Mouse (Mus musculus) heart, embryonic 16.5 days (tissue): Measurements from ENCODE around the gene Kif24. TPM values are rescaled to one million over a fixed set of nuclear protein-coding genes. Genes with fewer than 3 reads are reported as not detected.
A peak's percentile ranks its signal among the peaks of the same experiment; 100 is the strongest.

Experiments used
- ATAC-seq: fragments of 200-750 bp; cut with Nextera tagmentation; replicated peaks from 2 replicates; pipeline ENCODE4 v1.8.0; 2017; ENCODE audit warnings: moderate number of reproducible peaks; ENCODE audit not compliant: insufficient read depth, low FRiP score; ENCODE audit errors: extremely low read depth
- H3K27ac ChIP-seq: fragments of 300-500 bp; sonication (generic); 2 replicates; pipeline ENCODE4 v1.5.1; 2014; ENCODE audit warnings: mild to moderate bottlenecking, low read length, control low read depth, moderate library complexity
- H3K27me3 ChIP-seq: fragments of 300-500 bp; sonication (generic); 2 replicates; pipeline ENCODE4 v1.6.1; 2014; ENCODE audit warnings: low read length, mixed read lengths; ENCODE audit not compliant: control insufficient read depth, insufficient read depth
- H3K36me3 ChIP-seq: fragments of 300-500 bp; sonication (generic); 2 replicates; pipeline ENCODE4 v1.6.1; 2014; ENCODE audit not compliant: control insufficient read depth, insufficient read depth
- H3K4me1 ChIP-seq: fragments of 300-500 bp; sonication (generic); 2 replicates; pipeline ENCODE4 v1.6.1; 2014; ENCODE audit warnings: low read length, mixed read lengths; ENCODE audit not compliant: control insufficient read depth, insufficient read depth
- H3K4me2 ChIP-seq: fragments of 300-500 bp; sonication (generic); 2 replicates; pipeline ENCODE4 v1.6.1; 2014; ENCODE audit warnings: low read depth, mild to moderate bottlenecking, control low read depth, low read length
- H3K4me3 ChIP-seq: fragments of 300-500 bp; sonication (generic); 2 replicates; pipeline ENCODE4 v1.5.1; 2014; ENCODE audit warnings: mild to moderate bottlenecking, control low read depth, low read length
- H3K9ac ChIP-seq: fragments of 300-500 bp; sonication (generic); 2 replicates; pipeline ENCODE4 v1.6.1; 2014; ENCODE audit warnings: low read length, control low read depth
- H3K9me3 ChIP-seq: fragments of 300-500 bp; sonication (generic); replicated peaks from 2 replicates; pipeline ENCODE4 v1.6.1; 2016; ENCODE audit warnings: low read length; ENCODE audit not compliant: control insufficient read depth
- WGBS: fragments of 180-500 bp; shearing (Covaris S2); extraction: QIAGEN DNeasy Blood & Tissue Kit; methylation state at CpG from one replicate; pipeline ENCODE4 v1.1.7; 2014; 5-methylcytosine and 5-hydroxymethylcytosine counted together
- polyA plus RNA-seq: library from polyadenylated mRNA; unstranded; fragments of >200 nt; fragmentation: Nextera tagmentation; extraction: Ambion mirVana; gene quantifications from 2 replicates; pipeline ENCODE4 v1.2.1, GENCODE M21; 2015

Kif24 gene
- polyA plus RNA-seq, result 3.4 and 4.8 TPM in 2 replicates

GRCm38 (mm10) chr4:41464345-41465286, at the start of gene Kif24, which contains the start of gene Nudt2:
Kif24 (minus strand) TSS chr4:41464887.
Nudt2 (plus strand) TSS chr4:41465151.
- no peaks in the 10 kb centered on the region for H3K9me3 ChIP-seq
- H3K27ac ChIP-seq, result peak within 1 kb of the TSS; percentile 54; the same call in 1 of the 2 replicates
- peak; percentile 98 for ATAC-seq
- peaks cover 15% of the 10 kb centered on the region for H3K4me1 ChIP-seq
- H3K4me2 ChIP-seq, result peak within 1 kb of the TSS; percentile 80
- peak within 1 kb of the TSS; percentile 86 for H3K4me3 ChIP-seq
- peak within 1 kb of the TSS; percentile 83 for H3K9ac ChIP-seq
- under 1% methylated on average over 70 of the region's 70 CpGs for whole genome bisulfite sequencing
- H3K27me3 ChIP-seq, result no peaks in the 10 kb centered on the region
- H3K36me3 ChIP-seq, result no peaks in the 10 kb centered on the region

GRCm38 (mm10) chr4:41513714-41514113, 49.0 kb upstream of the Kif24 start:
- H3K4me2 ChIP-seq, result no peak overlapping the region
- H3K9ac ChIP-seq, result no peak overlapping the region
- no peaks in the 10 kb centered on the region for H3K36me3 ChIP-seq
- H3K4me3 ChIP-seq, result no peak overlapping the region
- peaks cover 9% of the 10 kb centered on the region for H3K27me3 ChIP-seq
- ATAC-seq, result no peak
- no peak overlapping the region for H3K27ac ChIP-seq
- WGBS, result 18% methylated on average over 8 of the region's 8 CpGs
- H3K9me3 ChIP-seq, result no peaks in the 10 kb centered on the region
- no peaks in the 10 kb centered on the region for H3K4me1 ChIP-seq

DNA sequence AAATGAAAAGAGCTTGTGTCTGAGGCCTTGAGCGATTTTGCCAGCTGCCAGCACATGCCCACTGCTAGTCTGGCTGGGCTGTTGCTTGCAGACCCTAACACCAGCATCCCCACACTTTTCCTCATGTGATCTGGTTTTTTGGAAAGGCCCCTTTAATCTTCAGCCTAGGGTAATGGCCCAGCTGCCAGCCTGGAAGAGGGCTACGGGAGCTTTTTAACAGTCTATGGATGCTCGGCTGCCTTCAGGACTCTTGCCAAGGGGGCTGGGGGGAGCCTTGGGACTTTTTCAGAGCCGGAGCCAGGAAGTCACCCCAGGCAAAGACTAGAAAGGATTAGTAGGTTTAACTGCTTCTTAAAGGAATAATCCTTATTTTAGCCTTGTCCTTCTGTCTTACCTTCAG, 48.6 kb upstream of the Kif24 start:
- 40% methylated on average over 4 of the region's 4 CpGs for WGBS
- ATAC-seq, result no peak
- H3K27me3 ChIP-seq, result peaks cover 13% of the 10 kb centered on the region

GRCm38 (mm10) chr4:41507998-41508397, 43.3 kb upstream of the Kif24 start:
- Histone ChIP-seq H3K4me3 (no peak overlapping the region), H3K27me3 (peaks cover 16% of the 10 kb centered on the region), H3K9ac (no peak overlapping the region), H3K9me3 (no peaks in the 10 kb centered on the region), H3K4me1 (peaks cover 4% of the 10 kb centered on the region; the same call in 1 of the 2 replicates), H3K4me2 (no peak overlapping the region), H3K36me3 (no peaks in the 10 kb centered on the region), H3K27ac (no peak overlapping the region)
- WGBS, result 46% methylated on average over 7 of the region's 7 CpGs
- no peak for ATAC-seq

More for the DNA sequence above, 48.6 kb upstream of the Kif24 start:
- Histone ChIP-seq H3K36me3 (no peaks in the 10 kb centered on the region), H3K27ac (no peak overlapping the region), H3K9me3 (no peaks in the 10 kb centered on the region), H3K4me2 (no peak overlapping the region), H3K4me1 (no peaks in the 10 kb centered on the region), H3K4me3 (no peak overlapping the region), H3K9ac (no peak overlapping the region)

DNA sequence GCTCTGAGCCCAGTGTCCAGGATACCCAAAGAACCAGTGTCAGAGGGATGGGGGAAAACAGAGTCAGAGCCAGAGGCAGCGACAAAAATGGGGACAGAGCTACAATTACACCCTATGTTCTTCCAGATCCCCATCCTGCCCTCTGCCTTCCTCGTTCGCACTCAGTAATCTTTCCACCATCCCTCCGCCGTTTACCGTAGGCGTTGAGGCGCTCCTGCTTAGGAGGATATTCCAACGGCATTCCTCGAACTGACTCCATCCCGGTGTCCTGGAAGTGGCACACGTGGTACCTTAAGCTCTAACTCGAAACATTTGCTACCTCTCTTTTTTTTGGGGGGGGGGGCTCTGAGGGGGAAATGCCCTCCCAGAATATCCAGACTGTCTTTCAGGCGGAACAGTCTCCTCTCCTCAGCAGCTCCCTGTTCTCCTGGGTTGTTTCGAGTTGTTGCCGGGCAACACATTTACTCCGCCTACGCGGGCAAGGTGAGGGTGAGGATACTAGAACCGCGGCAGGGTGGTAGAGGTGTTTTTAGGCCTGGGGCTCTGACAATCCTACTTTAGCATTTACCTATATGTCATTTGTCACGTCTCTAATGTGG, 42.7 kb upstream of the Kif24 start:
- peak overlapping the region; percentile 57 for H3K4me3 ChIP-seq
- no peaks in the 10 kb centered on the region for H3K36me3 ChIP-seq
- no peak for ATAC-seq
- H3K9me3 ChIP-seq, result no peaks in the 10 kb centered on the region
- no peak overlapping the region for H3K27ac ChIP-seq
- peaks cover 16% of the 10 kb centered on the region for H3K27me3 ChIP-seq
- peaks cover 4% of the 10 kb centered on the region; the same call in 1 of the 2 replicates for H3K4me1 ChIP-seq
- 5% methylated on average over 22 of the region's 22 CpGs for WGBS
- peak overlapping the region; percentile 63 for H3K9ac ChIP-seq
- peak overlapping the region; percentile 89 for H3K4me2 ChIP-seq

DNA sequence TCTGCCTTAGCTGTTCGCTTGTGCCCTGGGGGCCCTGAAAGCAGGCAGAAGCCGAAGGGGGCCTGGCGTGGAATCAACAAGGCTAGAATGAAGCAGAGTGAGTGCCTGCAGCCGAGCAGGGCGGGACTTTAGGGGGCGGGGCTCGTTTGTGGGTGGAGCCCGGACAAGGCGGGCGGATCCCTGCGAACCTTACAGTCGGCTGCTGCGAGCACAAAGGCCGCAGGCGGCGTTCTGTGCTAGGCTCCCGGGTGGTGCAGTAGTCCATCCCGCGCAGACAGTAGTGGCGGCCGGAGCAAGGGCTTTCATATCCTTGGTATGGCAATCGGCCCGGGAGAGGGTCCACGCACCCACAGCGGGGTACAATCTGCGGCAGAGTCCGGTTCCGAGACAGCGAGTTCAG, 42.2 kb upstream of the Kif24 start:
- Histone ChIP-seq H3K9ac (peak overlapping the region; percentile 63), H3K4me2 (peak overlapping the region; percentile 89), H3K36me3 (no peaks in the 10 kb centered on the region), H3K4me1 (peaks cover 8% of the 10 kb centered on the region; the same call in 1 of the 2 replicates), H3K27ac (no peak overlapping the region), H3K27me3 (peaks cover 12% of the 10 kb centered on the region), H3K4me3 (peak overlapping the region; percentile 57), H3K9me3 (no peaks in the 10 kb centered on the region)
- peak; percentile 63 for ATAC-seq
- under 1% methylated on average over 29 of the region's 29 CpGs for WGBS

GRCm38 (mm10) chr4:41506156-41506555, 41.5 kb upstream of the Kif24 start:
- H3K4me2 ChIP-seq, result peak overlapping the region; percentile 89
- peaks cover 14% of the 10 kb centered on the region for H3K27me3 ChIP-seq
- peaks cover 8% of the 10 kb centered on the region; the same call in 1 of the 2 replicates for H3K4me1 ChIP-seq
- no peaks in the 10 kb centered on the region for H3K9me3 ChIP-seq
- WGBS, result 15% methylated on average over 13 of the region's 13 CpGs
- no peak overlapping the region for H3K27ac ChIP-seq
- no peak overlapping the region for H3K9ac ChIP-seq
- ATAC-seq, result no peak
- H3K36me3 ChIP-seq, result no peaks in the 10 kb centered on the region
- H3K4me3 ChIP-seq, result peak overlapping the region; percentile 57

DNA sequence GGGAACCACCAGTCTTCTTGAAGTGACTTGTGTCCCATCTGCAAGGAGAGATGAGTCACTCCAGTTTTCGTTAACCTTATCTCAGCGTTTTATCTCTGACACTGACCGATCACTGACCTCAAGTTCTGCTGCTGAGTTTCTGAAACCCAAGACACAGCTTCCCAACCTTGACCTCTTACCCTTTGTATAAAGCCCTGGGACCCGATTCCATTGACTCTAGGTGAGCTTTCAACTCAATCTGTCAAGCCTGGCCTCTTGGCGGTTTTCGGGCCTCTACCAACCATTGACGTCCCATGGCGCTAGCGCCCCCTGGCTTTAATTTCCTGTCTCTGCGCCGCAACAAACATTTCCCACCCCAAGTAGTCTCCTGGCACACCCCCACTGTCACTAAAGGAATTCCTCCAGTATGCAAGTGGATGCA, 40.5 kb upstream of the Kif24 start:
- no peaks in the 10 kb centered on the region for H3K36me3 ChIP-seq
- no peak overlapping the region for H3K4me3 ChIP-seq
- WGBS, result 53% methylated on average over 11 of the region's 11 CpGs
- H3K9ac ChIP-seq, result no peak overlapping the region
- no peak for ATAC-seq
- H3K4me2 ChIP-seq, result no peak overlapping the region
- H3K27me3 ChIP-seq, result peaks cover 25% of the 10 kb centered on the region
- no peaks in the 10 kb centered on the region for H3K9me3 ChIP-seq
- peaks cover 8% of the 10 kb centered on the region; the same call in 1 of the 2 replicates for H3K4me1 ChIP-seq
- no peak overlapping the region for H3K27ac ChIP-seq

GRCm38 (mm10) chr4:41504325-41504724, 39.6 kb upstream of the Kif24 start:
- H3K9ac ChIP-seq, result no peak overlapping the region
- H3K4me2 ChIP-seq, result no peak overlapping the region
- no peaks in the 10 kb centered on the region for H3K36me3 ChIP-seq
- no peak for ATAC-seq
- H3K4me3 ChIP-seq, result no peak overlapping the region
- H3K27me3 ChIP-seq, result peaks cover 33% of the 10 kb centered on the region
- peaks cover 8% of the 10 kb centered on the region; the same call in 1 of the 2 replicates for H3K4me1 ChIP-seq
- H3K27ac ChIP-seq, result no peak overlapping the region
- 74% methylated on average over 5 of the region's 5 CpGs for whole genome bisulfite sequencing
- H3K9me3 ChIP-seq, result no peaks in the 10 kb centered on the region
